Mouse (Mus musculus) spleen, adult 2 months (tissue): Measurements from ENCODE around the gene Hs3st5. TPM values are rescaled to one million over a fixed set of nuclear protein-coding genes. Genes with fewer than 3 reads are reported as not detected.

ENCODE experiments used
- DNase-seq, 2 experiments: peaks; one replicate each; pipeline versions ENCODE4 v3.0.0 to v3.0.0-alpha.2; 2012 to 2021; ENCODE audit warnings: low spot score in 2 of 2, low read depth in 1 of 2
- H3K27ac ChIP-seq: fragments of 200-500 bp; 2 replicates; pipeline ENCODE4 v1.5.1; 2012; ENCODE audit warnings: low read length, inconsistent platforms; ENCODE audit not compliant: insufficient read depth
- H3K27me3 ChIP-seq: fragments of 200-500 bp; 2 replicates; pipeline ENCODE4 v1.6.1; 2012; ENCODE audit warnings: mild to moderate bottlenecking, moderate library complexity, low read length, inconsistent platforms; ENCODE audit not compliant: control insufficient read depth, insufficient read depth
- H3K36me3 ChIP-seq: fragments of 200-500 bp; 2 replicates; pipeline ENCODE4 v1.6.1; 2012; ENCODE audit warnings: mild to moderate bottlenecking, low read length, inconsistent platforms; ENCODE audit not compliant: control insufficient read depth, insufficient read depth
- H3K4me1 ChIP-seq: fragments of 200-500 bp; 2 replicates; pipeline ENCODE4 v1.6.1; 2011; ENCODE audit warnings: inconsistent platforms; ENCODE audit not compliant: control insufficient read depth, insufficient read depth, insufficient read length
- H3K4me3 ChIP-seq: fragments of 200-500 bp; 2 replicates; pipeline ENCODE4 v1.5.1; 2011; ENCODE audit warnings: mild to moderate bottlenecking, inconsistent platforms; ENCODE audit not compliant: insufficient read depth, insufficient read length; ENCODE audit errors: extremely low read depth
- CTCF ChIP-seq: fragments of 200-500 bp; IDR thresholded peaks from 2 replicates; pipeline ENCODE4 v1.5.1; 2011; ENCODE audit warnings: mild to moderate bottlenecking, inconsistent platforms; ENCODE audit not compliant: insufficient read depth, insufficient read length, insufficient replicate concordance; ENCODE audit errors: extremely low read depth
- POLR2A ChIP-seq: fragments of 200-500 bp; IDR thresholded peaks from 2 replicates; pipeline ENCODE4 v1.6.1; 2011; ENCODE audit warnings: low read depth, low read length, inconsistent platforms
- WGBS: fragments of 180-500 bp; shearing (Covaris S2); methylation state at CpG from one replicate; pipeline ENCODE4 v1.1.7; 2018; 5-methylcytosine and 5-hydroxymethylcytosine counted together
- polyA plus RNA-seq: library from polyadenylated mRNA; depleted of rRNA; stranded (reverse); fragments of >200 nt; gene quantifications from 2 replicates; pipeline ENCODE4 v1.2.3, GENCODE M21; 2012

Hs3st5 gene
- polyA plus RNA-seq, 1 experiment = not detected

DNA sequence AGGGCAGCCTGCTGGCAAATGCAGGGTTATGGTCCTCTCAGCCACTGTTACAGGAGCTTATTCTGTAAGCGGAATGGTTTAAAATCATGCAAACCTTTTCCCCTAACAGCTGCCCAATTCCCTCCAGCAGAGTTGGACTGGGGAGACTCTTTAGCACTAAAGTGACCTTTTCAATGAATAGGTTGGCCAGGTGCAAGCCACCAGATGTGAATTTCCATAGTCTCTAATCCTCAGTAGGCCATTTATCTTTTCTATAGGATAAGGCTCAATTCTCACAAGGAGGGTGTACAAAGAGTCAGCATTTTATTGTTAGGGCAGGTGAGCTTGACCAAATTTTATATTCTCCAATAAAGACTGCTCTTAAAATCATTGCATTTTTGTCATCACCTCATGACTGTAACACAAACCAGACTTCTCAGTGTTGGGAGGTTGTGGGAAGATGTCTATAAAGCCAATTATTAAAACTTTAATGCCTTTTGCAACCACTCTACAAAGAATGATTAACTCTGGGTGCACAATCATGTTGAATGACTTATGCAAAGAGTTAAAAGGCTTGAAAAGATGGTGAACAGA lies 21.8 kb upstream of the Hs3st5 start:
- H3K27me3 ChIP-seq = no peaks in the 10 kb centered on the region
- no peaks in the 10 kb centered on the region for H3K36me3 ChIP-seq
- H3K27ac ChIP-seq = no peak overlapping the region
- DNase-seq = no peak
- no peaks in the 10 kb centered on the region for H3K4me1 ChIP-seq
- H3K4me3 ChIP-seq = no peak overlapping the region
- 82% methylated on average over 1 of the region's 1 CpGs for WGBS
- no peak for TF ChIP-seq POLR2A
- TF ChIP-seq CTCF = no peak

GRCm38 (mm10) chr10:36493566-36493965 lies 13.0 kb upstream of the Hs3st5 start:
- no peak for DNase-seq
- H3K4me3 ChIP-seq = no peak overlapping the region
- no peaks in the 10 kb centered on the region for H3K4me1 ChIP-seq
- TF ChIP-seq POLR2A (no peak), CTCF (no peak)
- no peaks in the 10 kb centered on the region for H3K36me3 ChIP-seq
- WGBS = 83% methylated on average over 1 of the region's 1 CpGs
- H3K27me3 ChIP-seq = no peaks in the 10 kb centered on the region
- no peak overlapping the region for H3K27ac ChIP-seq

- TF ChIP-seq POLR2A (no peak), CTCF (no peak)
Measured at GRCm38 (mm10) chr10:36499713-36500112, 6.9 kb upstream of the Hs3st5 start.

GRCm38 (mm10) chr10:36506033-36506726 lies 434 bp upstream of the Hs3st5 start:
- peaks cover 4% of the 10 kb centered on the region; the same call in 1 of the 2 replicates for H3K27me3 ChIP-seq
- DNase-seq = no peak
- WGBS = 23% methylated on average over 13 of the region's 13 CpGs
- no peak overlapping the region for H3K27ac ChIP-seq
- H3K4me1 ChIP-seq = no peaks in the 10 kb centered on the region
- no peak overlapping the region for H3K4me3 ChIP-seq
- TF ChIP-seq CTCF (no peak), POLR2A (no peak)
- no peaks in the 10 kb centered on the region for H3K36me3 ChIP-seq

More at GRCm38 (mm10) chr10:36499713-36500112, 6.9 kb upstream of the Hs3st5 start:
- WGBS = 83% methylated on average over 1 of the region's 1 CpGs
- H3K4me1 ChIP-seq = no peaks in the 10 kb centered on the region
- no peaks in the 10 kb centered on the region for H3K27me3 ChIP-seq
- no peak overlapping the region for H3K4me3 ChIP-seq
- no peak overlapping the region for H3K27ac ChIP-seq
- H3K36me3 ChIP-seq = no peaks in the 10 kb centered on the region
- DNase-seq = no peak

- Histone ChIP-seq H3K4me3 (no peak overlapping the region), H3K27ac (no peak overlapping the region), H3K4me1 (no peaks in the 10 kb centered on the region), H3K27me3 (peaks cover 4% of the 10 kb centered on the region; the same call in 1 of the 2 replicates), H3K36me3 (no peaks in the 10 kb centered on the region)
- WGBS = 3% methylated on average over 15 of the region's 15 CpGs
- DNase-seq = no peak
- TF ChIP-seq CTCF = no peak
- no peak for TF ChIP-seq POLR2A
Measured at GRCm38 (mm10) chr10:36507556-36507870, 899 bp downstream of the Hs3st5 start.

GRCm38 (mm10) chr10:36507991-36508546 lies 1.5 kb downstream of the Hs3st5 start:
- TF ChIP-seq CTCF (no peak), POLR2A (no peak)
- Histone ChIP-seq H3K36me3 (no peaks in the 10 kb centered on the region), H3K4me3 (no peak overlapping the region), H3K4me1 (no peaks in the 10 kb centered on the region), H3K27me3 (peaks cover 4% of the 10 kb centered on the region; the same call in 1 of the 2 replicates), H3K27ac (no peak overlapping the region)
- 6% methylated on average over 18 of the region's 18 CpGs for WGBS
- no peak for DNase-seq

DNA sequence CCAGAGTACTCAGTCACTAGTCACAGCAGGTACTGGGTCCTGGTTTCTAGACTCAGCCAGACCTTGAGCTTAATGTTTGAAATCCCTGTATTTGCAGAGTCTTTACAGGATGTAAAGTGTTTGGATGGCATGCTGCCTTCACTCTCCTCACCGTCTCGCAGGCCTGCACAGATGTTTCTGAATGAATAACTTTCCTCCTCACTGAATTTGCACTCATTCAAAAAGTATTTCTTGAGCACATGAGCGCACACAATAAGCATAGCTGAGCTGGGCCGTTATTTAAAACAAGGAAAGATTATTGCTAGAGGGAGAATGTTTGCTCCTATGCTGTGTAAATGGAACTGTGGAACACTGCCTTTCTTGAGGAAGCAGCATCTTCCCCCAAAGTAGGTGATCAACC lies 2.9 kb downstream of the Hs3st5 start:
- Histone ChIP-seq H3K4me3 (no peak overlapping the region), H3K27me3 (peaks cover 4% of the 10 kb centered on the region; the same call in 1 of the 2 replicates), H3K4me1 (no peaks in the 10 kb centered on the region), H3K27ac (no peak overlapping the region), H3K36me3 (no peaks in the 10 kb centered on the region)
- WGBS = 83% methylated on average over 4 of the region's 4 CpGs
- DNase-seq = no peak
- no peak for TF ChIP-seq POLR2A
- no peak for TF ChIP-seq CTCF
